Mouse (Mus musculus) cortical plate, adult 2 months (tissue): ENCODE results near the gene Man2b2.

Source experiments
- CTCF ChIP-seq: fragments of 200-500 bp; IDR thresholded peaks from 2 replicates; pipeline ENCODE4 v1.5.1; 2011; ENCODE audit warnings: mild to moderate bottlenecking, control low read depth, low read length; ENCODE audit not compliant: insufficient read depth; ENCODE audit errors: extremely low read depth
- POLR2A ChIP-seq: fragments of 200-500 bp; IDR thresholded peaks from 2 replicates; pipeline ENCODE4 v1.6.1; 2011; ENCODE audit warnings: mild to moderate bottlenecking, low read length, control low read depth; ENCODE audit not compliant: insufficient read depth; ENCODE audit errors: extremely low read depth

GRCm38 (mm10) chr5:36869186-36869577 is 38.7 kb upstream of the Man2b2 start:
- no peak for TF ChIP-seq CTCF
- TF ChIP-seq POLR2A, result no peak
